Mouse (Mus musculus): Measurements from ENCODE around the gene Map2k1.
"Not testable (repeated sequence)": the region's sequence is repeated elsewhere in the genome, so short reads cannot be mapped to it uniquely, and the experiment has no call there.

GRCm38 (mm10) chr9:64198763-64199418, 54.5 kb downstream of the Map2k1 start:
- TF ChIP-seq HCFC1 (IDR thresholded peaks at IDR 0.05; ENCODE audit: borderline replicate concordance, insufficient read depth, low read length); ZNF384 (IDR thresholded peaks at IDR 0.05; ENCODE audit: low read depth, low read length); ZC3H11A (IDR thresholded peaks at IDR 0.05; ENCODE audit: borderline replicate concordance, low read depth, low read length); MAFK (IDR thresholded peaks at IDR 0.05; ENCODE audit: insufficient read depth, low read depth, low read length): not testable (repeated sequence)
- TF ChIP-seq CHD2 (IDR thresholded peaks at IDR 0.05; ENCODE audit: low read depth, low read length): 0 out of 2 replicates have a peak, but pooled peaks have one; percentile 29

All from ES-E14 (cell line).